Mouse (Mus musculus): ENCODE results near the gene Utp15.

The Utp15 gene

GRCm38 (mm10) chr13:98262636-98263457 is at the start of gene Utp15, which contains the start of gene Ankra2:
Gene Utp15 (minus strand): TSS chr13:98263041.
Gene Ankra2 (plus strand): TSS chr13:98263074.
- DNase-seq (ENCODE audit: low spot score in 2 of 2) = peak; percentile 97 to 99

DNA sequence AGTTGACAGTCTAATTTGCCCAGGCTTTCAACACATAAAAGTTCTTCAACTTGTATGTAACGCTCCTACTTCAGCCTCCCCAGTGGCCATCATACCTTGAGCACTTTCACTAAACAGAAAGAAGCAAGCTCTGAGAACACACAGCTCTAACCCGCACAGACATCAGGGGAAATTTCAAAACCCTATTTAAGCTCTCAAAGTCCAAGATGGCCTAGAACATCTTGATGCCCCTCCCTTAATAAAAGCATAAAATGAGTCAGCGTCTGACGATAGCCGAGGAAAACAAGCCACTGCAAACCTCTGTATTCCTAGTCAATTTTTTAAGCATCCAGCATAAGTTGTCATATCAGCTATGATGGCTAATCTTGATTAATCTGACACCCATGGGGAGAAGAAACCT is 48.8 kb upstream of the Utp15 start:
- no peak for DNase-seq (ENCODE audit: low spot score in 2 of 2)

GRCm38 (mm10) chr13:98308724-98309123 is 45.9 kb upstream of the Utp15 start:
- DNase-seq (ENCODE audit: low spot score in 2 of 2) = no peak

DNA sequence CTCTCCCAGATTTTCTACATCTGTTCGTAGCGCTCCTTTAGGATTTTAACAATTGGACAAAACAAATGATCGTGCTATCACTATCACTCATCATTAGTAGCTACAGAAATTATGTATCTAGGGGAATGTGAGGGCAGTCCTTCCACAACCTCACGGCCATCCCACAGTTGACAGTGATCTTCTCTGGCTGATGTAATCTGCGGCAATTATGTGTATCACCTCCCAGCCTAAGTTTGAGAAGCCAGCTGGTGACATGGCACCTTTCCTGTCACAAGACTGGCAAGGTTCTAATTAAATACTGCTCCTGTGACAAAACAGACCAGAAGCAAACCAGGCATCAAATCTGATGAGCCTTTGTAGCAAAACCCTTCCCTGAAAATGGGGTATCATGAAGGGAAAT is 45.2 kb upstream of the Utp15 start:
- no peak for DNase-seq (ENCODE audit: low spot score in 2 of 2)

DNA sequence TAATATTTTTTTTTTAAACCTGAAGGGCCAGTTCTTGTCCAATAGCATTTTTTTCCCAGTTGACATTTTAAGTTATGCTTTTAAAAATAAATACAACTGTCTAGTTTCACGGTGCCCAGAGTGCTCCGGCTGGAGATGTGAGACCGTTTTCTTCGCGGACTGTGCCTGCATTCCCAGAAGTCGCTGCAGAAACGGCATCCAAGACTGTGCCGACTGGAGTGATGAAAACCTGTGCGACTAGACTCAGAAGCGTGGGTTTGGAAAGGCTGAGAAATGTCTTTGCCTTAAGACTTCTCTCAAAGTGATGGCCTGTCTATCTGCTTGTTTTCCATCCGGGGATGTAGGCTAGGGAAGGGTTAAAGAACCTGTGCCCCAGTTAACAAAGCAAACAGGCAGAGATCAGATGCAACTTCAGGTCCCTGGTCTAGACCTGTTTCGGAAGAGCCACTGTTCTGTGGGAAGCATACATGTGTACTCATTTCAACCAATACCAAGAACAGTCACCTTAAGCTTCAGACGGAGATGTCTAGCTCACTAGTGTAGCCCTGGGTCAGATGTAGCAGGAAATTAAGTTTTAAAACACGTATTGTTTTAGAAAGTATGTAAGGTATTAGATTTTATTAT is 44.1 kb upstream of the Utp15 start:
- DNase-seq (ENCODE audit: low spot score in 2 of 2) = peak in 1 of 2 experiments; percentile 14

DNA sequence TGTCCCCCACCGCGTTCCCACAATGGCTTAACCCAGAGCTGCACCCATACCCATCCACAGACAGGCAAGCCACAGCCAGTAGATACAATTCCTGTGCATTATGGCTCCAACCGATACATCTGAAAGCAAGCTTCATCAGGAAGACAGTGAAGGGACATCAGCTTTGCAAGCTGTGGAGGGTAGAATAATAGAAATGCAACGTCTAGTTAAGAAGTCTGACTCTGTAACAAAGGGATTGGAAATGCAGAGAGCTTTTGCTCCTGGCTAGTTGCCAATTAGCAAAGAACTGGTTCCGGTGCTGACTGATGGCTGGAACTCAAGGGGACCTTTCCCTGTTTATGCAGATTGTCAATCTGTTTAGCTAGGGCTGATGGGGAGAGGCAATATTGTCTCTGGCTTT is 43.6 kb upstream of the Utp15 start:
- DNase-seq (ENCODE audit: low spot score in 2 of 2) = no peak

- DNase-seq (ENCODE audit: low spot score in 2 of 2) = no peak
Observed at GRCm38 (mm10) chr13:98305257-98305656, 42.4 kb upstream of the Utp15 start.

DNA sequence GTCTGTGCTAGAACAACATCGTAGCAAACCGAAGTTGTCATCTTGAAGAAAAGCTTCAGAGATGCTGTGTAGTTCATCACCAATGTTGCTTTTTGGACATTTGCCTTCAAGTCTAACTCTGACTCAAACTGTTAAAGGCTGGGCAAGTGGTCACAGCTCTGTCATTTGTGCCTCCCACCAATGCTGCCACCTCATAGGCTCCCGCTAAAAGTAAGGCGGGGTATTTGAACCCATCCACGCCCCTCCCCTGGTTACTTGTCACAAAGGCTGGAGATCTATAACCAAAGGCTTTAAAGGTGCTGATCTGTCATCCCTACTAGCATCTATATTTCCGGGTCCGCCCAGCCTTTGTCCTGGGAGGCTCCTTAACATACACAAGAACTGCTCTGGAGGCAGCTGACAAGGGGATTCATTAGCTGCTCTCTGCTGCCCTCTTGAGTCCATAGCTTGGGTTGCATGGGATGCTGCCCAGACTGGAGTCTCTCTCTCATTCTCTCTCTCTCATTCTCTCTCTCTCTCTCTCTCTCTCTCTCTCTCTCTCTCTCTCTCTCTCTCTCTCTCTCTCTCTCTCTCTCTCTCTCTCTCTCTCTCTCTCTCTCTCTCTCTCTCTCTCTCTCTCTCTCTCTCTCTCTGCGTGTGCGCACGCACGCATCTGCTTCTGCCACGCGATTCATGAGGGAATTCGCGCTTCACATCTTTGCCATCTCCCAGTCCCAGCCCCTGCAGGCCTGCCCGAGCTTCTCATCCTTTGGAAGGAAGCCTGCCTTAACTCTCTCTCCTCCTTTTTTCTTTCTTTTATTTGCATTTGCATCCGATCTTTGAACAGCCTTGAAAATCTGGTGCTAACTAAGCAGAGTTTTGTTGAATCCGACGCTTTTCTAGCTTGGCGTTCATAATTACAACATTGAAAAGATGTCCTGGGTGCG is 36.3 kb upstream of the Utp15 start:
- DNase-seq (ENCODE audit: low spot score in 2 of 2) = peak; percentile 55 to 70

DNA sequence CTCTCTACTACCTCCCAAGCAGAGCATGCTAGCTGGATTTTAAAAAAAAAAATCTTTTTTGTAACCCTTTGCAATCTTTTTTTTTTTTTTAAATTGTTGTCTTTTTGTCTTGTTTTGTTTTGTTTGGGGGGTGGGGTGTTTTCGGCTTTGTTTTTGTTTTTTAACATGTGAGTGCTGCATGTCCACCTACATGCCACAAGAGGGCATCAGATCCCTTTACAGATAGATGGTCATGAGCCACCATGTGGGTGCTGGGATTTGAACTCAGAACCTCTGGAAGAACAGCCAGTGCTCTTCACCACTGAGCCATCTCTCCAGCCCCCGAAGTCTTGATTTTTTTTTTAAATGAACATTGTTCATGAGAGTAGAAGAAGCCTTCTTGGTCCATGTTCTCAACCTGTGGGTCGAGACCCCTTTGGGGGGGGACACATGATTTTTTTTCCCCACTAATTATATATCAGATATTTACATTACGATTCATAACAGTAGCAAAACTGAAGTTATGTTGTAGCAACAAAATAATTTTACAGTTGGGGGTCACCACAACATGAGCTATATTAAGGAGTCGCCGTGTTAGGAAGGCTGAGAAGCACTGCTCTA is 35.1 kb upstream of the Utp15 start:
- DNase-seq (ENCODE audit: low spot score in 2 of 2) = no peak

DNA sequence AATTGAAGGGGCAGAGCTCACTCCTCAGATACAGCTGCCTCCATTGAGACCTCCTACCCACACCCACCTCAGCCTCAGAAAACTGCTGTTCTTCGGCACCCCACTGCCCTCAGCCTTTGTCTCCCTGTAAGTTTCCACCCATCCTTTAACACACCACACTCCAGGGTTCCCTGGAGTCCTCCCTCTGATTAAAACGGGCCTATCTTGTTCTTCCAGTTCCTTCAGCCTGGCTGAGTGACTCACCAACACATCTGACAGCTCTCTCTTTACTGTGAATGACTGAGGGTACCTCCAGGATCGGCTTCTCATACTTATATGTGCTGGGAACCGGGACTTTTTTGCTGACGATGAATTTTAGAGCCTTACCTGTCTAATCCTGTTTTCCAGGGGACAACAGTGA is 33.2 kb upstream of the Utp15 start:
- DNase-seq (ENCODE audit: low spot score in 2 of 2) = no peak

DNA sequence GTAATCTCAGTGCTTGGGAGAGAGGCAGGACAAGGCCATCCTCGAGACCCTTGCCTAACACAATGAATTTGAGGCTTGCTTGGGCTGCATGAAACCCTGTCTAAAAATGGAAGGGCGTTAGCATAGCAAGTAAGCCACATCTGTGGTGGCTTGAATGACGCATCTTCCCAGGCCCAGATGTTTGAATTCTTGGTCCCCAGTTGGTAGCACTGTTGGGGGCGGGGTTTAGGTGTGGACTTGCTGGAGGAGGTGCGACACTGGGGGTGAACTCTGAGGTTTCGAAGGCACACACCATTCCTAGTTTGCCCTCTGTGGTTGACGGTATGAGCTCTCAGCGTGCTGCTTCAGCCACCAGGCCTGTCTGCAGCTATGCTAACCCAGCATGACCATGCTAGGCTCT is 28.9 kb upstream of the Utp15 start:
- DNase-seq (ENCODE audit: low spot score in 2 of 2) = no peak

GRCm38 (mm10) chr13:98290719-98291118 is 27.9 kb upstream of the Utp15 start:
- DNase-seq (ENCODE audit: low spot score in 2 of 2) = no peak

DNA sequence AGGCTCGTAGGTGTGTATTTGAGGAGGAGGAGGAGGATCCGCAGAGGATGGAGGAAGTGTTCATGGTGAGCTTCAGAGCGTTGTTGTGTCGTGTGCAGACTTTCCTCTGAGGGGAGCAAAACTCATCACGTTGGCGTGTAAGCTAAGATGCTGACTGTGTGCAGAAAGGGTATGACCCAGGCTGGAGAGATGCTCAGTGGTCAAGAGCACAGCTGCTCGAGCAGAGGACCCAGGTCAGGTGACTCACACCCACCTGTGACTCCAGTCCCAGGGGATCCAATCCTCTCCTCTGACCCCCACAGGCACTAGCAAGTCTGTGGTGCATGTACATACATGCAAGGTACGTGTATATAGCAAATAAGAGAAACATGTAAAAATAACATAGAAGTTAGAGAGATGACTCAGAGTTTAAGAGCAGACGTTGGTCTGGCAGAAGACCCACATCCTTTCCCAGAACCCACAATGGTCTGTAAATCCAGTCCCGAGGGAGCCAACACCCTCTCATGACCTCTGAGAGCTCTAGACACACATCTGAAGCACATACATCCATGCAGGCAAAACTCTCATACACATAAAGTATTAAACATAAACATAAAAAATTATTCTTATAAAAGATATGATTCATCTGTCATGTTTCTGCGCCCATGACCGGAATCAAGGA is 18.3 kb upstream of the Utp15 start:
- no peak for DNase-seq (ENCODE audit: low spot score in 2 of 2)

DNA sequence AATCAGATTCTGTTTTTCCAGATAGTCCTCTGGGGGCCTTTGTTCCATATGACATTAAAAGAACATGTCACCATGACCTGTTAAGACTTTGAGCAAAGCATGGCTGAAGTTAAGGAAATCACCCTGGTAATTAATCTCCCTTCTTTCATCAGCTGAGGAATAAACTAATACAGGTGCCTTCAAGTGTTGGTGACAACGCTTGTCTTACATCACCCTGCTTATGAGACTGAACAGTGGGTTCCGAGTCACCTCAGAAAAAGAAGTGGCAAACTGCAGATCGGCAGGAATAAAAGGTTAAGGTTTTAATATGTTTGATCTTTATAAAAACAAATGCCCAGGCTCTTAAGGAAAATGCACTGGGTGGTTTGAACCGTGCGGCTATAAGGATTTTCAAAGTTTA is 16.8 kb upstream of the Utp15 start, which contains the start of gene Gm21976:
Gm21976 (plus strand) TSS at position 202 of the 400 bp plus-strand sequence.
- no peak for DNase-seq (ENCODE audit: low spot score in 2 of 2)

- no peak for DNase-seq (ENCODE audit: low spot score in 2 of 2)
Observed at GRCm38 (mm10) chr13:98277501-98277900, 14.7 kb upstream of the Utp15 start.

DNA sequence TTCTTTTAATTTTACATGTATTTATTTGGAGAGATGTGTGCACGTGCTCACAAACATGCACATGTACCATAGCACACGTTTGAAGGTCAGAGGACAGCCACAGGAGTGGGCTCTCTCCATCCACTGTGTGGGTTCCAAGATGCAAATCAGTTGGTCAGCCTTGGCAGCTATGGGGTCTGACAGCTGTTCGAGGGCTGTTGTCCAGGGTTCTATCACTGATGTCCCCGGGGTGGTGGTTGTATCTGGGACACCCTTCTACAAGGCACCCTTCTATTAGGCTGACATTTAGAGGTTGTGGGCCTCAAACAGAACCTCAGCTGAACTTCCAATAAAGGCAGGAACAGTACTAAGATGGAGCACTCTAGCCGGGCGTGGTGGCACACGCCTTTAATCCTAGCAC is 13.4 kb upstream of the Utp15 start:
- DNase-seq (ENCODE audit: low spot score in 2 of 2) = no peak

DNA sequence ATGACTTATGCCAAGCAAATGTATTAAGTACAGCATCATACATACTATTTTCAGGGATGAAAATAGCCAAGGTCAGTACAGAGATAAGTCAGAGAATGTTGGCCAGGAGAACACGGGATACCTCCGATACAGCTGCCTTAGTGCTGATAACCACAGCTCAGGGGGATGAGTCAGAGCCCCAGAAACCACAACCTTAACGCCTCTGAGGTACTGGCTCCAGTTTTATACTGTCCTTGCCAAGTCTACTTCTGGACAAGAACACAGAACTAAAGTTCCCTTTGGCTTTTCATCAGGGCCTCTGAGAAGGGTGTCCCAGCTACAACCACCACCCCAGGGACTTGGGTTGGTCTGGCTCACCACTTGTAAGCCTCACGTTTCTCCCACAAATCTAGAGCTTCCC is 12.8 kb upstream of the Utp15 start:
- no peak for DNase-seq (ENCODE audit: low spot score in 2 of 2)

- DNase-seq (ENCODE audit: low spot score in 2 of 2) = no peak
Observed at GRCm38 (mm10) chr13:98274023-98274422, 11.2 kb upstream of the Utp15 start.

GRCm38 (mm10) chr13:98264111-98264510 is 1.3 kb upstream of the Utp15 start:
- no peak for DNase-seq (ENCODE audit: low spot score in 2 of 2)

- DNase-seq (ENCODE audit: low spot score in 2 of 2) = no peak
Observed at GRCm38 (mm10) chr13:98263458-98263987, 682 bp upstream of the Utp15 start.

GRCm38 (mm10) chr13:98254921-98255320 is 7.9 kb downstream of the Utp15 start:
- peak; percentile 67 to 77 for DNase-seq (ENCODE audit: low spot score in 2 of 2)
